Mouse (Mus musculus): ENCODE results near the gene Hspa1b.
"Not testable (repeated sequence)": the region's sequence is repeated elsewhere in the genome, so short reads cannot be mapped to it uniquely, and the experiment has no call there.

Hspa1b gene

DNA sequence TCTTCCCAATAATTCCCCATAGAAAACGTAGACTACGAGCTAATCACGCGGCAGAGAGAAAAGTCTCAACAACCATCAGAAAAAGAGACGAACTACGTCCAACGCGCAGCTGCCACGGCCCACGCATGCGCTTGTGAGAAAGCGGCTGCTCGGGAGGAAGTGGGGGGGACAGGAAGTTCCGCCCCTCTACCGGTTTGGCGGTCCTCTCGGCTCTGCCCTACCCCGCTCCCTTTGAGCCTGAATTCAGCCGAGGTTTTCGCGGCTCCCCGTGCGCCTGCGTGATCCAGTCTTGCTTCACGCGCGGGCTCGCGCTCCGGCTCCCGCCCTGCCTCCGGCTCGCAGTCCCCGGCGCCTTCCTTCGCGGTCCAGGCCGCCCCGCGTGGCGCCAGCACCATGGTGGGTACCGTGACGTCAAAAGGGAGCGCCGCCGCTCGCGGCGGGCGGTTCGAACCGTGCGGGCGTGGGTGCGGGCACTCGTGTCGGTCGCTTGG lies 22.7 kb upstream of the Hspa1b start, which contains the start of gene Lsm2:
Gene Lsm2 (plus strand): TSS at position 173 of the 491 bp plus-strand sequence.
- DNase-seq (ENCODE audit: low spot score in 2 of 2) = peak; percentile 58 to 81

GRCm38 (mm10) chr17:34980655-34981054 lies 21.6 kb upstream of the Hspa1b start:
- no peak for DNase-seq (ENCODE audit: low spot score in 2 of 2)

- no peak for DNase-seq (ENCODE audit: low spot score in 2 of 2)
Measured at GRCm38 (mm10) chr17:34979631-34980030, 20.6 kb upstream of the Hspa1b start.

GRCm38 (mm10) chr17:34978239-34978638 lies 19.2 kb upstream of the Hspa1b start:
- DNase-seq (ENCODE audit: low spot score in 2 of 2) = no peak

DNA sequence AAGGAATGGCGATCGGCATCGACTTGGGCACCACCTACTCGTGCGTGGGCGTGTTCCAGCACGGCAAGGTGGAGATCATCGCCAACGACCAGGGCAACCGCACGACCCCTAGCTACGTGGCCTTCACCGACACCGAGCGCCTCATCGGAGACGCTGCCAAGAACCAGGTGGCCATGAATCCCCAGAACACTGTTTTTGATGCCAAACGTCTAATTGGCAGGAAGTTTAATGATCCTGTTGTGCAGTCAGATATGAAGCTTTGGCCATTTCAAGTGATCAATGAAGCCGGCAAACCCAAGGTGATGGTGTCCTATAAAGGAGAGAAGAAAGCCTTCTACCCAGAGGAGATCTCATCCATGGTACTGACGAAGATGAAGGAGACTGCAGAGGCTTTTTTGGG lies 18.0 kb upstream of the Hspa1b start:
- no peak for DNase-seq (ENCODE audit: low spot score in 2 of 2)

- no peak for DNase-seq (ENCODE audit: low spot score in 2 of 2)
Measured at GRCm38 (mm10) chr17:34975581-34976492, 16.8 kb upstream of the Hspa1b start.

GRCm38 (mm10) chr17:34972069-34972749 lies 13.2 kb upstream of the Hspa1b start, which contains the start of the genes Hspa1a and Hspa1l:
Hspa1a (minus strand) TSS chr17:34972156.
Hspa1l (plus strand) TSS chr17:34972703.
- peak; percentile 39 to 56 for DNase-seq (ENCODE audit: low spot score in 2 of 2)

DNA sequence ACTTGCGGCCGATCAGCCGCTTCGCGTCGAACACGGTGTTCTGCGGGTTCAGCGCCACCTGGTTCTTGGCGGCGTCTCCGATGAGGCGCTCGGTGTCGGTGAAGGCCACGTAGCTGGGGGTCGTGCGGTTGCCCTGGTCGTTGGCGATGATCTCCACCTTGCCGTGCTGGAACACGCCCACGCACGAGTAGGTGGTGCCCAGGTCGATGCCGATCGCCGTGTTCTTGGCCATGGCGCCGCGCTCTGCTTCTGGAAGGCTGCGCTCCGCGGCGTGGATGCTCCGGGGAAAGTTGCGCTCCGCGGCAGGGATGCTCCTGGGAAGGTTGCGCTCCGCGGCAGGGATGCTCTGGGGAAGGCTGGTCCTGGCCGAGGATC lies 12.6 kb upstream of the Hspa1b start:
- DNase-seq (ENCODE audit: low spot score in 2 of 2) = not testable (repeated sequence)

GRCm38 (mm10) chr17:34970850-34971249 lies 11.8 kb upstream of the Hspa1b start:
- not testable (repeated sequence) for DNase-seq (ENCODE audit: low spot score in 2 of 2)

DNA sequence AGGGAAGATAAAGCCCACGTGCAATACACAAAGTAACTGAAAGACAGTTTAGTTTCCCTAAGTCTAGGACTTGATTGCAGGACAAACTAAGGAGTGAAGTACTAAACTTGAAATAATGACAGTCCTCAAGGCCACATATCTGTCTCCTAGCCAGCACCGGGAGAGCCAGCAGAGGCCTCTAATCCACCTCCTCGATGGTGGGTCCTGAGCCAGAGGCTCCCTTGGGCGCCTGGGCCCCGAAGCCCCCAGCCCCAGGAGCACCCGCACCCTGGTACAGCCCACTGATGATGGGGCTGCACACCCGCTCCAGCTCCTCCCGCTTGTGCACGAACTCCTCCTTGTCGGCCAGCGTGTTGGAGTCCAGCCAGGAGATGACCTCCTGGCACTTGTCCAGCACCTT lies 10.8 kb upstream of the Hspa1b start, which contains the start of gene Gm20481:
Gene Gm20481 (plus strand): TSS at position 91 of the 400 bp plus-strand sequence.
- not testable (repeated sequence) for DNase-seq (ENCODE audit: low spot score in 2 of 2)

DNA sequence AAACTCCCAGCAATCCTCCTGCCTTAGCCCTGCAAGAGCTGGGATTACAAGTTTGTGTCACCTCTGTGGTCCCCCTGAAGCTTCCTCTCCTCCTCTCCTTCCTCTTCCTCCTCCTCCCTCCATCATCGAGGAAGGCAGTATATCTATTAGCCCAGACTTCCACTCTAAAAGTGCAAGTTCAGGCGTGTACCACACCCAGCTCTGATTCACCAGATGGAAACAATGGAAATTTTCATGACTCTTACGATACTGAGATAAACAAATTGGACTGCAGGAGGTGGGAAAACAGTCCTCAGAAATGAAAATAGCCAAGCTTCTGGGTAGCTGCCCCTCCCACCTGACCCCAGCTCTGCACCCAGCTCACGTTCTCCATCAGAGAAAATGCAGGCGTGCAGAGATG lies 6.6 kb upstream of the Hspa1b start:
- DNase-seq (ENCODE audit: low spot score in 2 of 2) = no peak

DNA sequence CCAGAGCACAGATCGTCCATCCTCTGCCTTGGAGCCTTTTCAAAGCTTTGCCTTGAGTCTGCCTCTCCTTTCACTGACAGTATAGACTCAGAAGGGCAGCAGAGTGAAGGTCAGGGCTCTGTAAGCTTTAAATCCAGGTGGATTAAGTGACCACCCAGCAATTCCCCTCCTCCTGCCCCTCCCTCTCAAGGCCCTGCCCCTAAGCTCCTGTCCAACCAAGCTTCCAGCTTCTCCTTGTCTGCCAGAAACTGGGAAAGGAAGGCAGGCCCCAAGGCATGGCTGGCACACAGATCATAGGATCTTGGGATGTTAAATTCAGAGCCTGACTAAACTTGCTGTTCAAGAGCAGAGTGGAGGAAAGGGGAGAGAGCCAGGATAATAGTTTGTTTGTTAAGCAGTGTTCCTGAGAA lies 5.6 kb upstream of the Hspa1b start:
- no peak for DNase-seq (ENCODE audit: low spot score in 2 of 2)

DNA sequence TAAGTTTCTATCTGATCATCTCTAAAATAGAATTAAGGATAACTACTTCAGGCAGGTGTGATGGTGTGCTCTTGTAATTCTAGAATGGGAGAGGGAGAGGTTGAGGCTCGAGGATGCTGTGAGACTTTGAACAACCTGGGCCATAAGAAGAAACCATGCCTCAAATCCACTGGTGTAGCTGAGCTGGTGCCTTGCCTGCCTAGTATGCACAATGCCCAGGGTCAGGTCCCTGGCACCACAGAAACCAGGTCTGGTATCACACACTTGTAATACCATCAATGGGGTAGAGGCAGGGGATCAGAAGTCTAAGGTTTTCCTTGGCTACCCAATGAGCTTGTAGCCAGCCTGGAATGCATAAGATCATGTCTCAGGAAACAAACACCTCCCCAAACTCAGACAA lies 3.8 kb upstream of the Hspa1b start:
- DNase-seq (ENCODE audit: low spot score in 2 of 2) = no peak

- DNase-seq (ENCODE audit: low spot score in 2 of 2) = no peak
Measured at GRCm38 (mm10) chr17:34962125-34962524, 3.1 kb upstream of the Hspa1b start.

GRCm38 (mm10) chr17:34960702-34961493 lies 1.9 kb upstream of the Hspa1b start:
- no peak for DNase-seq (ENCODE audit: low spot score in 2 of 2)

GRCm38 (mm10) chr17:34959881-34960515 lies 960 bp upstream of the Hspa1b start:
- DNase-seq (ENCODE audit: low spot score in 2 of 2) = no peak

GRCm38 (mm10) chr17:34958734-34959129 lies 306 bp downstream of the Hspa1b start:
- not testable (repeated sequence) for DNase-seq (ENCODE audit: low spot score in 2 of 2)

DNA sequence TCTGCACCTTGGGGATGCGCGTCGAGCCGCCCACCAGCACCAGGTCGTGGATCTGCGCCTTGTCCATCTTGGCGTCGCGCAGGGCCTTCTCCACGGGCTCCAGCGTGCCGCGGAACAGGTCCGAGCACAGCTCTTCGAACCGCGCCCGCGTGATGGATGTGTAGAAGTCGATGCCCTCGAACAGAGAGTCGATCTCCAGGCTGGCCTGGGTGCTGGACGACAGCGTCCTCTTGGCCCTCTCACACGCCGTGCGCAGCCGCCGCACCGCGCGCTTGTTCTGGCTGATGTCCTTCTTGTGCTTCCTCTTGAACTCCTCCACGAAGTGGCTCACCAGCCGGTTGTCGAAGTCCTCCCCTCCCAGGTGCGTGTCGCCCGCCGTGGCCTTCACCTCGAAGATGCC lies 1.1 kb downstream of the Hspa1b start:
- not testable (repeated sequence) for DNase-seq (ENCODE audit: low spot score in 2 of 2)

DNA sequence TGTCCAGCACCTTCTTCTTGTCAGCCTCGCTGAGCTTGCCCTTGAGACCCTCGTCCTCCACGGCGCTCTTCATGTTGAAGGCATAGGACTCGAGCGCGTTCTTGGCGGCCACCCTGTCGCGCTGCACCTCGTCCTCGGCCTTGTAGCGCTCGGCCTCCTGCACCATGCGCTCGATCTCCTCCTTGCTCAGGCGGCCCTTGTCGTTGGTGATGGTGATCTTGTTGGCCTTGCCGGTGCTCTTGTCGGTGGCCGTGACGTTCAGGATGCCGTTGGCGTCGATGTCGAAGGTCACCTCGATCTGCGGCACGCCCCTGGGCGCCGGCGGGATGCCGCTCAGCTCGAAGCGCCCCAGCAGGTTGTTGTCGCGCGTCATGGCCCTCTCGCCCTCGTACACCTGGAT lies 1.7 kb downstream of the Hspa1b start:
- not testable (repeated sequence) for DNase-seq (ENCODE audit: low spot score in 2 of 2)

DNA sequence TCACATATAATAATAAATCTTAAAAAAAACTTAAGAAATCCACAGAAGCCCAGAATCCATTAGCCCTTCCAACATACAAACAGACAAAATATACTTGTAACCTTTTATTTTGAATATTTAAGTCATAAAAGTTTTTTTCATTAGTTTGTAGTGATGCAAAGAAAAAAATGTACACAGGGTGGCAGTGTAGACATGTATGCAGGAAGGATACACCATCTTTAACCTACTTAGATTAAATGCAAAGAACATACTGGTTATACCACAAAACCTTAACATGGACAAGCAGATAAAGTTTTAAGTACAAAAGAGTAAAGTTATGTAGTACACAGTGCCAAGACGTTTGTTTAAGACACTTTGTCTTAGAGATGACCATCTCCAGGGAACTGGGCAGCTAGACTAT lies 2.7 kb downstream of the Hspa1b start:
- DNase-seq (ENCODE audit: low spot score in 2 of 2) = no peak

DNA sequence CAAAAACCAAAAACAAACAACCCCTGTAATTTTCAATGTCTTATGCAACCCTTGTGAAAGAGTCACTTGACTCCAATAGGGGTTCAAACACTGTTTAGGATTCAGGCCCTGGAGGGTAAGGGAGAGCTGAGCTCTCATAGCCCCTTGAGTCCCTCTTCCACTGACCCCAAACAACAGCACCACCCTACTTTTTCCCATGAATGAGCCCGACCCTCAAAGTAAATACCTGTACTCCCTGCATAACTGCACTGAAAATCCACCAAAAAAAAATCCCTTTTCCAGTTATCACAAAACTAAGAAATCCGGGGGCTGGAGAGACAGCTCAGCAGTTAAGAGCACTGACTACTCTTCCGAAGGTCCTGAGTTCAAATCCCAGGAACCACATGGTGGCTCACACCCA lies 3.2 kb downstream of the Hspa1b start:
- DNase-seq (ENCODE audit: low spot score in 2 of 2) = no peak
